Mouse (Mus musculus) embryonic facial prominence, embryonic 14.5 days (tissue): ENCODE data around the gene Ccdc152. TPM values are rescaled to one million over a fixed set of nuclear protein-coding genes. Genes with fewer than 3 reads are reported as not detected.

Experiments used
- ATAC-seq: fragments of 200-750 bp; cut with Nextera tagmentation; 2 replicates; pipeline ENCODE4 v1.8.0; 2017; ENCODE audit warnings: low read depth, moderate number of reproducible peaks, moderate TSS enrichment
- DNase-seq: peaks from one replicate; pipeline ENCODE4 v3.0.0-alpha.2; 2015; ENCODE audit warnings: low spot score
- H3K27ac ChIP-seq: fragments of 300-500 bp; sonication (generic); replicated peaks from 2 replicates; pipeline ENCODE4 v1.5.1; 2014; ENCODE audit warnings: low read depth, mild to moderate bottlenecking, low read length, moderate library complexity
- H3K27me3 ChIP-seq: fragments of 300-500 bp; sonication (generic); replicated peaks from 2 replicates; pipeline ENCODE4 v1.6.1; 2014; ENCODE audit warnings: low read length; ENCODE audit not compliant: control insufficient read depth, insufficient read depth
- H3K36me3 ChIP-seq: fragments of 300-500 bp; sonication (generic); 2 replicates; pipeline ENCODE4 v1.6.1; 2014; ENCODE audit warnings: low read length, mixed read lengths; ENCODE audit not compliant: control insufficient read depth, insufficient read depth
- H3K4me1 ChIP-seq: fragments of 300-500 bp; sonication (generic); 2 replicates; pipeline ENCODE4 v1.6.1; 2014; ENCODE audit warnings: antibody characterized with exemption, low read length; ENCODE audit not compliant: control insufficient read depth, insufficient read depth
- H3K4me2 ChIP-seq: fragments of 300-500 bp; sonication (generic); 2 replicates; pipeline ENCODE4 v1.6.1; 2014; ENCODE audit warnings: low read depth, mild to moderate bottlenecking, low read length, moderate library complexity, mixed read lengths
- H3K4me3 ChIP-seq: fragments of 300-500 bp; sonication (generic); 2 replicates; pipeline ENCODE4 v1.5.1; 2014; ENCODE audit warnings: low read depth, mild to moderate bottlenecking, low read length
- H3K9ac ChIP-seq: fragments of 300-500 bp; sonication (generic); 2 replicates; pipeline ENCODE4 v1.6.1; 2014; ENCODE audit warnings: low read depth, mild to moderate bottlenecking, low read length, moderate library complexity, mixed read lengths
- H3K9me3 ChIP-seq: fragments of 300-500 bp; sonication (generic); 2 replicates; pipeline ENCODE4 v1.6.1; 2016; ENCODE audit warnings: low read length; ENCODE audit not compliant: control insufficient read depth
- WGBS: fragments of 180-500 bp; shearing (Covaris S2); extraction: QIAGEN DNeasy Blood & Tissue Kit; methylation state at CpG from one replicate; pipeline ENCODE4 v1.1.7; 2014; 5-methylcytosine and 5-hydroxymethylcytosine counted together
- polyA plus RNA-seq: library from polyadenylated mRNA; unstranded; fragments of >200 nt; fragmentation: Nextera tagmentation; extraction: Ambion mirVana; gene quantifications from 2 replicates; pipeline ENCODE4 v1.2.1, GENCODE M21; 2014

Ccdc152 gene
- polyA plus RNA-seq, 1 experiment from 2014 or later: 0.31 TPM

- peak; percentile 86 for ATAC-seq
- H3K27me3 ChIP-seq: no peaks in the 10 kb centered on the region
- H3K9me3 ChIP-seq: no peaks in the 10 kb centered on the region
- H3K4me3 ChIP-seq: peak overlapping the region; percentile 43
- peak overlapping the region; percentile 65 for H3K9ac ChIP-seq
- peak; percentile 79 for DNase-seq
- H3K27ac ChIP-seq: peak overlapping the region; percentile 91
- 0 out of 2 replicates have a peak, but pooled peaks cover 3% of the 10 kb centered on the region for H3K36me3 ChIP-seq
- peaks cover 17% of the 10 kb centered on the region for H3K4me1 ChIP-seq
- 3% methylated on average over 12 of the region's 12 CpGs for WGBS
- peak overlapping the region; percentile 55 for H3K4me2 ChIP-seq
Measured at GRCm38 (mm10) chr15:3270646-3271077, 32.7 kb downstream of the Ccdc152 start.

GRCm38 (mm10) chr15:3269996-3270645 is 33.2 kb downstream of the Ccdc152 start:
- peak overlapping the region; percentile 65 for H3K9ac ChIP-seq
- no peaks in the 10 kb centered on the region for H3K36me3 ChIP-seq
- WGBS: 14% methylated on average over 6 of the region's 6 CpGs
- ATAC-seq (peak; percentile 35; the same call in 1 of the 2 replicates), DNase-seq (peak; percentile 78)
- no peaks in the 10 kb centered on the region for H3K27me3 ChIP-seq
- H3K4me3 ChIP-seq: peak overlapping the region; percentile 43
- H3K27ac ChIP-seq: peak overlapping the region; percentile 91
- peak overlapping the region; percentile 55 for H3K4me2 ChIP-seq
- no peaks in the 10 kb centered on the region for H3K9me3 ChIP-seq
- H3K4me1 ChIP-seq: peaks cover 17% of the 10 kb centered on the region

- DNase-seq: peak; percentile 59
- Histone ChIP-seq H3K4me2 (no peak overlapping the region; the same call in 1 of the 2 replicates), H3K36me3 (no peaks in the 10 kb centered on the region), H3K4me3 (no peak overlapping the region), H3K9me3 (no peaks in the 10 kb centered on the region), H3K27me3 (no peaks in the 10 kb centered on the region), H3K27ac (peak overlapping the region; percentile 91), H3K4me1 (peaks cover 17% of the 10 kb centered on the region), H3K9ac (no peak overlapping the region)
- WGBS: 28% methylated on average over 4 of the region's 4 CpGs
- ATAC-seq: no peak
Measured at GRCm38 (mm10) chr15:3269496-3269895, 33.8 kb downstream of the Ccdc152 start.

- Histone ChIP-seq H3K27me3 (no peaks in the 10 kb centered on the region), H3K9ac (no peak within 1 kb of the TSS), H3K27ac (no peak within 1 kb of the TSS), H3K4me2 (no peak within 1 kb of the TSS; the same call in 1 of the 2 replicates), H3K36me3 (no peaks in the 10 kb centered on the region), H3K4me1 (peaks cover 17% of the 10 kb centered on the region), H3K9me3 (no peaks in the 10 kb centered on the region), H3K4me3 (no peak within 1 kb of the TSS)
- no peak for DNase-seq
- no peak for ATAC-seq
- 86% methylated on average over 6 of the region's 6 CpGs for WGBS
Measured at GRCm38 (mm10) chr15:3268247-3268646, 35.1 kb downstream of the Ccdc152 start, which contains the start of gene Selenop. Gene Selenop (plus strand): TSS chr15:3268547.

DNA sequence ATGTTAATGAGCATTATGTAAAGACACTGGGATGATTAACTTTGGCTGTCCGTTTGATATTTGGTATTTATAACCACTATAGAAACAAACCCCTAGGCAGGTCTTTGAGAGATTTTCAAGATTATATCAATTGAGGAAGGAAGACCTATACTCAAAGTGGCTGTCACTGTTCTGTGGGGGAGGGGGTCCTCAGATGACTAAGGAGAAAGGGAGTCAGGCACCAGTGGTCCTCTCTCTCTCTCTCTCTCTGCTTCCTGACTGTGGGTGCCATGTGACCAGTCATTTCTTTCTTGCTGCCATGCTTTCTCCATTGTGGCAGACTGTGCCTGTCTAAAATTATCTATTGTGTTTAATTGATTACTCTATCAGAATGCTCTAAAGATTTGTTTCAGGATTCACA is 38.5 kb downstream of the Ccdc152 start:
- Histone ChIP-seq H3K4me3 (no peak overlapping the region), H3K27me3 (no peaks in the 10 kb centered on the region)
- WGBS: 81% methylated on average over 1 of the region's 1 CpGs

DNA sequence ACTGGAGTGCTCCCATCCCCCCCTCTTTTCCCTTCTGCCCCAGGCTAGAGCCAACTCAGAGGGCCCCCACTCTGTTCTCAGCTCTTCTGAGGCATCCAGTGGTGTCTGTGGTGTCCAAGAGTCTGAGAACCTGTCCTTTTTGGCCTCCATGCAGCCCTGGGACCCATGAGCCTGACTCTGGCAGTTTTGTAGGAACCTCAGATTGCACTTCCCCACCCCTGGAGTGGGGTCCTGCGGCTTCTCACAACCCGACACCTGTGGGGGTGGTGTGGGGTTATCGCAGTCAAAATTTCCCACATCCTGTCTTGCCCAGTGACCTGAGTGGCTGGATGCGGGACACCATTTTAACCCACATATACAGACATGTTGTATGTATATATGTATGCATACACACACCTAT is 39.0 kb downstream of the Ccdc152 start:
- WGBS: 89% methylated on average over 4 of the region's 4 CpGs
- H3K27ac ChIP-seq: no peak overlapping the region
- no peaks in the 10 kb centered on the region for H3K36me3 ChIP-seq
- H3K4me1 ChIP-seq: peaks cover 4% of the 10 kb centered on the region; the same call in 1 of the 2 replicates
- no peak overlapping the region for H3K4me2 ChIP-seq
- no peak for ATAC-seq
- no peaks in the 10 kb centered on the region for H3K27me3 ChIP-seq
- DNase-seq: no peak
- no peak overlapping the region for H3K9ac ChIP-seq
- H3K9me3 ChIP-seq: no peaks in the 10 kb centered on the region
- no peak overlapping the region for H3K4me3 ChIP-seq

More for the DNA sequence above, 38.5 kb downstream of the Ccdc152 start:
- Histone ChIP-seq H3K27ac (no peak overlapping the region), H3K4me2 (no peak overlapping the region), H3K4me1 (peaks cover 9% of the 10 kb centered on the region), H3K36me3 (no peaks in the 10 kb centered on the region), H3K9me3 (no peaks in the 10 kb centered on the region), H3K9ac (no peak overlapping the region)
- ATAC-seq: no peak
- no peak for DNase-seq

DNA sequence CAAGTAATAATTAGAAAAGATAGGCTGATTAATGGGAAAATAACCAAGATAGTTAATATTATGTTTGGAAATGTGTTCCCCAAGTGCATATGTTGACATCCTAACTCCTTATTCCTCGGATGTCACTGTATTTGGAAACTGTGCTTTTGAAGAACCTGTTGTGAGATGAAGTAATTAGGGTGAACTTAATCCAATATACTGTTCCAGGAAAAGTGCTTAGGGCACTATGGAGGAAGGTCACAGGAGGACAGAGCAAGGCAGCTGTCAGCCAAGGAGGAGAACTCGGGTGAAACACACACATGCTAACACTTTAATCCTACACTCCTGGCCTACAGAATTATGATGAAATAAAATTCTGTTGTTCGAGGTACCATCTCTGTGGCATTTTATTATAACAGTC is 40.4 kb downstream of the Ccdc152 start:
- Histone ChIP-seq H3K27me3 (no peaks in the 10 kb centered on the region), H3K9me3 (no peaks in the 10 kb centered on the region), H3K4me1 (no peaks in the 10 kb centered on the region), H3K4me2 (no peak overlapping the region), H3K36me3 (no peaks in the 10 kb centered on the region), H3K4me3 (no peak overlapping the region), H3K27ac (no peak overlapping the region), H3K9ac (no peak overlapping the region)
- ATAC-seq: no peak
- WGBS: 47% methylated on average over 3 of the region's 3 CpGs
- DNase-seq: no peak

GRCm38 (mm10) chr15:3260309-3260708 is 43.0 kb downstream of the Ccdc152 start:
- H3K4me1 ChIP-seq: no peaks in the 10 kb centered on the region
- no peaks in the 10 kb centered on the region for H3K9me3 ChIP-seq
- H3K9ac ChIP-seq: no peak overlapping the region
- H3K27me3 ChIP-seq: no peaks in the 10 kb centered on the region
- no peak overlapping the region for H3K4me2 ChIP-seq
- H3K36me3 ChIP-seq: no peaks in the 10 kb centered on the region
- no peak overlapping the region for H3K27ac ChIP-seq
- DNase-seq: no peak
- no peak overlapping the region for H3K4me3 ChIP-seq
- 76% methylated on average over 4 of the region's 4 CpGs for WGBS
- ATAC-seq: no peak

DNA sequence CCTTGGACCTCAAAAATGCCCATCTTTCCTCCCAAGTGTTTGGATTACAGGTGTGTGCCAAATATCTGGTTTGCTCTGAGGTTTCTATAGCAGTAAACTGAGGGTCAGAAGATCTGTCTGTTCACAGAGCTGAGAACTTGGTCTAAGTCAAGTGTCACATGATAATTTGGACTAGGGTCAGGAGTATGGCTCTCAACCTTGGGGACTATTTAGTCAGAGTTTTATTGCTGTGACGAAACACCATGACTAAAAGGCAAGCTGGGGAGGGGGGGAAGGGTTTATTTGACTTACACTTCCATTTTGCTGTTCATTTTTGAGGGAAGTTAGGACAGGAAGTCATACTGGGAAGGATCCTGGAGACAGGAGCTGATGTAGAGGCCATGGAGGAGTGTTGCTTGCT is 44.3 kb downstream of the Ccdc152 start:
- no peak overlapping the region for H3K4me3 ChIP-seq
- H3K9me3 ChIP-seq: 0 out of 2 replicates have a peak, but pooled peaks cover 6% of the 10 kb centered on the region
- DNase-seq: no peak
- H3K9ac ChIP-seq: no peak overlapping the region
- no peaks in the 10 kb centered on the region for H3K27me3 ChIP-seq
- WGBS: 83% methylated on average over 1 of the region's 1 CpGs
- H3K4me2 ChIP-seq: no peak overlapping the region
- ATAC-seq: no peak
- H3K4me1 ChIP-seq: no peaks in the 10 kb centered on the region
- H3K27ac ChIP-seq: no peak overlapping the region
- H3K36me3 ChIP-seq: no peaks in the 10 kb centered on the region
